Mouse (Mus musculus) gastrocnemius, postnatal 10 days (tissue): Measurements from ENCODE around the gene 2010109A12Rik. TPM values are rescaled to one million over a fixed set of nuclear protein-coding genes. Genes with fewer than 3 reads are reported as not detected.
A peak's percentile ranks its signal among the peaks of the same experiment; 100 is the strongest.

Experiments
- DNase-seq: peaks from one replicate; pipeline ENCODE4 v3.0.0; 2021; ENCODE audit warnings: mixed read lengths
- long read RNA-seq, 2 experiments: library from polyadenylated mRNA; stranded (forward); transcript quantifications; one replicate each; pipeline ENCODE4 v2.0.0; 2021
- total RNA-seq, 2 experiments: library from RNA; stranded (reverse); gene quantifications; 2 replicates each; pipeline ENCODE4 v1.2.3; 2021

2010109A12Rik gene
- total RNA-seq: under 1 TPM in 1 of 2 experiments, not detected in 1; 0.50 TPM
- long read RNA-seq, experiment 1: 0 reads
- long read RNA-seq, experiment 2: 0 reads

GRCm38 (mm10) chr5:93206109-93207005 is at the start of gene 2010109A12Rik, which contains the start of gene Ccni:
2010109A12Rik (plus strand) TSS chr5:93206518.
Ccni (minus strand) TSS chr5:93206495.
- peak; percentile 95 for DNase-seq

GRCm38 (mm10) chr5:93163541-93163940 is 42.8 kb upstream of the 2010109A12Rik start:
- peak; percentile 55 for DNase-seq

GRCm38 (mm10) chr5:93167919-93168516 is 38.3 kb upstream of the 2010109A12Rik start:
- peak; percentile 2 for DNase-seq

GRCm38 (mm10) chr5:93168654-93169053 is 37.7 kb upstream of the 2010109A12Rik start:
- no peak for DNase-seq

GRCm38 (mm10) chr5:93171420-93171819 is 34.9 kb upstream of the 2010109A12Rik start:
- no peak for DNase-seq

GRCm38 (mm10) chr5:93172536-93172935 is 33.8 kb upstream of the 2010109A12Rik start:
- no peak for DNase-seq

- DNase-seq: no peak
Measured at GRCm38 (mm10) chr5:93174675-93175074, 31.6 kb upstream of the 2010109A12Rik start.

GRCm38 (mm10) chr5:93178616-93179015 is 27.7 kb upstream of the 2010109A12Rik start:
- no peak for DNase-seq

- no peak for DNase-seq
Measured at GRCm38 (mm10) chr5:93180252-93180651, 26.1 kb upstream of the 2010109A12Rik start.

GRCm38 (mm10) chr5:93183311-93183710 is 23.0 kb upstream of the 2010109A12Rik start:
- DNase-seq: no peak

- no peak for DNase-seq
Measured at GRCm38 (mm10) chr5:93184548-93184947, 21.8 kb upstream of the 2010109A12Rik start.

GRCm38 (mm10) chr5:93189607-93190006 is 16.7 kb upstream of the 2010109A12Rik start:
- no peak for DNase-seq

- DNase-seq: no peak
Measured at GRCm38 (mm10) chr5:93190428-93190827, 15.9 kb upstream of the 2010109A12Rik start.

- no peak for DNase-seq
Measured at GRCm38 (mm10) chr5:93198232-93198631, 8.1 kb upstream of the 2010109A12Rik start.

GRCm38 (mm10) chr5:93201181-93201580 is 5.1 kb upstream of the 2010109A12Rik start:
- no peak for DNase-seq

GRCm38 (mm10) chr5:93205371-93206108 is 778 bp upstream of the 2010109A12Rik start:
- DNase-seq: peak; percentile 53

GRCm38 (mm10) chr5:93207006-93207348 is 659 bp downstream of the 2010109A12Rik start:
- DNase-seq: peak; percentile 56

GRCm38 (mm10) chr5:93207555-93207954 is 1.2 kb downstream of the 2010109A12Rik start:
- DNase-seq: no peak

- DNase-seq: no peak
Measured at GRCm38 (mm10) chr5:93218375-93218774, 12.1 kb downstream of the 2010109A12Rik start.

GRCm38 (mm10) chr5:93221661-93222060 is 15.3 kb downstream of the 2010109A12Rik start:
- DNase-seq: peak; percentile 39

GRCm38 (mm10) chr5:93224549-93224948 is 18.2 kb downstream of the 2010109A12Rik start:
- DNase-seq: no peak

GRCm38 (mm10) chr5:93227157-93227556 is 20.8 kb downstream of the 2010109A12Rik start:
- DNase-seq: no peak

- DNase-seq: no peak
Measured at GRCm38 (mm10) chr5:93229527-93229926, 23.2 kb downstream of the 2010109A12Rik start.
